Mouse (Mus musculus) layer of hippocampus, postnatal 25 days (tissue): Measurements from ENCODE around the gene Trp53rkb. TPM values are rescaled to one million over a fixed set of nuclear protein-coding genes. Genes with fewer than 3 reads are reported as not detected.
A peak's percentile ranks its signal among the peaks of the same experiment; 100 is the strongest.
"Not testable (repeated sequence)": the region's sequence is repeated elsewhere in the genome, so short reads cannot be mapped to it uniquely, and the experiment has no call there.

Source experiments
- DNase-seq, 2 experiments: peaks; one replicate each; pipeline ENCODE4 v3.0.0; 2022; ENCODE audit warnings: mixed read lengths in 2 of 2, low spot score in 1 of 2; ENCODE audit errors: extremely low spot score in 1 of 2
- total RNA-seq, 2 experiments: library from RNA; stranded (reverse); gene quantifications; 2 replicates each; pipeline ENCODE4 v1.2.3; 2021

Trp53rkb gene
- total RNA-seq: 1 to 10 TPM; 4.4 to 7.3 TPM

DNA sequence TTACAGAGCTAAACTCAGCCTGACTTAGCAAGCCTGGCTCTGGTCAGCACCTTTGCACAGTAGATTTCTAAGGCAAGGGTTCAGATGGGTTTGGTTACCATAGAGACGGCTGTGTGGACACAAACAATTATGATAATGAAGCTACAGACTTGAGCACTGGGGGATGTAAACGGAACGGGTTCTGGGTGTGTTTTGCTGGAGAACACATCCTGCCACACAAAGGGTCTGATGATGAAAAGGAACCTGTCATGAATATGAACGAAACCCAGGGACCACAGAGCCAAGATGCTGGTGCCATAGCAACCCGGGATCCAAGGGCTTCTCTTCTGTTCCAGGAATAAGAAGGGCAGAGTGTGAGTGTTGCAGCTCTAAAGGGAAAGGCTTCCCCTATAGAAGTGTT lies at the start of gene Trp53rkb:
Gene Trp53rkb (plus strand): TSS at position 177 of the 400 bp plus-strand sequence.
- DNase-seq: no peak

DNA sequence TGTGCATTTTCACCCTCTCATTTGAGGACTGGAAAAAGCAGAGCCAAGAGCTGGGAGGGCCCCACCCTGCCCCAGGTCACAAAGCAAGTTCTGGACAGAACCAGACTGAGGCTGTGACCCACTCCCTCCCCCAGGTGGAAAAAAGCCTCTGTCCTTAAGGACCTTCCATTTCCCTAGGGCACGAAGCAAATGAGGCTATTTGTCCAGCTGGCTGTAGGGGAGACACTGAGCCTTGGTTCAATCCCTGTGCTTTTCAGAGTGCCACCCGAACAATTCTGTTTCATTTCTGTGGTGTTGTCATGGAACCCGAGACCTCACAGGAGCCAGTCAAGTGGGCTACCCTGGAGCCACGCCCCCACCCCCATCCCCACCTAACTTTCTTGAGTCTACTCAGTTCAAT lies 48.8 kb upstream of the Trp53rkb start:
- no peak for DNase-seq

DNA sequence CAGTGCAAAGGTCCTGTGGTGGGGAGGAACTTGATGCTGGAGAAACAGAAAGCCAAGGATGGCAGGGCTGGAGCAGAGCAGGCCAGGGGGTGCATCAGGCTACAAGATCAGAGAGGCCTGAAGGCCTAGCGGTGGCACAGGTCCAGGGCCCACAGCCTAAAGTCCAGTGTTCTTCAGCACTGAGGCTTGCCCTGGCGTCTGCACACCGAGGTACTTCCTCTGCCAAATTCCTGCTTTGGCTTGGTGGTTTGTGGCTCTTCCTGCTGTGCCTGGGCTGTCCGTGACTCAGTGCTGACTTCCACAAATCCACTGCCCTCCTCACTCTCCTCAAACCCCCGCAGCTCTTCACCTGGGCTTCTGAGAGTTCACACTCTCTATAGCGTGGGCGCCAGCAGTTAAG lies 47.9 kb upstream of the Trp53rkb start:
- no peak for DNase-seq

DNA sequence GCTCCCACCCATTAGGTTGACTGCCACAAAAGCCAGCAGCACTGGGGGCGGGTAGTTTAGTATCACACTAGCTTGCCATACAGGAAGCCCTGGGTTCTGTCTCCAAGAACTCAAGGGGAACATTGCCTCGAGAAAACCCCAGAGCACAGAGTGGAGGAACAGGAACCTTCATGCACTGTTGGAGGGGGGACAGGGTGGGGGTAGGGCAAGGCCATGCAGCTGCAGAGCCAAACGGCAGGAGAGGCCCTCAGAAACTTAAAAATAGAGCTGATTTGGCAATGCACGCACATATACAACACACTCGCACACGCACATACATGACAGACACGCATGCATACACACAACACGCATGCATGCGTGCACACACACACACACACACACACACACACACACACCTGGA lies 46.5 kb upstream of the Trp53rkb start:
- no peak for DNase-seq

DNA sequence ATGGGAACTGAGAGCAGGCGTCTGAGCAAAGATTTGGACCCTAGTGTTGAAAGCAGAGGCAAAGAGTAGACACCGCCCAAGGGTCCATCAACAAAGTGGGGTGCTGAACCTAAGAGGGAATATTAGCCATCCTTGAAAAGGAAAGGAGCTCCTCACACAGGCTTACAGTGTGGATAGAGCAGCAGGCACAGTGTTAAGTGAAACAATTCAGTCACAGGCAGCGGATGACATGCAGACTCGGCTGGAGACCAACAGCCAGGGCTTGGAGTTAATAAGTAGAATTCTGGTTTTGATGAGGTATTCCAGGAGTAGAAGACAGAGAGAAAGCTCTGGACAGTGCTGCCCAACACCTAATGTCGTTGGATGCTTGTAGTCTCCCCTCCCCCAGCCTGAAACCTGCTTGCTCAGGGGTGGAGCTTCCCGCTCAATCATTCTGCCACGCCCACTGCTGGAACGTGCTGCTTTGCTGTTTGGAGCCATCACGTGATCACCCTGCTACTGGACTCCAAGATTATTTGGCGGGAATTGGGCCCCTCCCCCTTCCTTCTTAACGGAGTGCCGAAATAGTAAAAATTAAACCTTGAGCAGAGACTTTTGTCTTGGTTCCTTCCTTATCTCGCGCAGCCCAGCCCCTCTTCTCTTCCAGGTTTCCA lies 45.9 kb upstream of the Trp53rkb start:
- DNase-seq: not testable (repeated sequence)

DNA sequence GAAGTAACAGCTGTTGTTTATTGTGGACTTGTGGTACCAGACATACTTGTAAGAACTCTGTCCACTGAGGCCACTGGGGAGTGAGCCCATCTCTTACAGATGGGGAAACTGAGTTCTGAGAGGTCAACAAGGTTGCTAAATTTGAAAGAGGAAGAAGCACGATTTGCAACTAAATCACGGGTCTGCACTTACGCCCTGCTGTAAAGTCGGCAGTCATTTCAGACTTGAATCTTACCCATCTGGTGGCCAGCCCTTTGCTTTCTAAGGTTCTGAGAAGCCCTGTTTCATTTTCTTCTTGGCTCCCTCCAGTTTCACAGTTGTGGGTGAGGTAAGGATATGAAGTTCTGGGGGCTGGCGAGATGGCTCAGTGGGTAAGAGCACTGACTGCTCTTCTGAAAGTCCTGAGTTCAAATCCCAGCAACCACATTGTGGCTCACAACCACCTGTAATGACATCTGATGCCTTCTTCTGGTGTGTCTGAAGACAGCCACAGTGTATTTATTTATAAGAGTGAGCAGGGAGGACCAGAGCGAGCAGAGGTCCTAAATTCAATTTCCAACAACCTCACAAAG lies 41.6 kb upstream of the Trp53rkb start:
- no peak for DNase-seq

DNA sequence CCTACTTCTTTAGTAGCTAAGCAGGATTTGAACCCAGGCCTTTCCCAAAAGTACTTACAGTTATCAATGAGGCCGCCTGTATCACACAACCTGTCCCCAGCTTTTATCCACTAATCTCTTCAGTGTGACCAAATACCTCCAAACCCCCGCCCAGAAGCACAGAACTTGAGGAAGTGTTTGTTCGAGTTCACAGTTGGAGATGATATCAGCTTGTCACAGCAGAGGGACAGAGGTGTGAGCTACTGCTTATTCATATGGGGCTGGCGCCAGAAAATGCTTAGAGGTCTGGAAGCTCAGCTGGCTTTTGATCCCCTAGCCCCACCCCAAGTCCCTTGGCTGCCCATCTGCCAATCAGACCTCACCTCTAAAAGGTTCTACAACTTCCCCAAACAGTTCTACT lies 38.1 kb upstream of the Trp53rkb start:
- no peak for DNase-seq

DNA sequence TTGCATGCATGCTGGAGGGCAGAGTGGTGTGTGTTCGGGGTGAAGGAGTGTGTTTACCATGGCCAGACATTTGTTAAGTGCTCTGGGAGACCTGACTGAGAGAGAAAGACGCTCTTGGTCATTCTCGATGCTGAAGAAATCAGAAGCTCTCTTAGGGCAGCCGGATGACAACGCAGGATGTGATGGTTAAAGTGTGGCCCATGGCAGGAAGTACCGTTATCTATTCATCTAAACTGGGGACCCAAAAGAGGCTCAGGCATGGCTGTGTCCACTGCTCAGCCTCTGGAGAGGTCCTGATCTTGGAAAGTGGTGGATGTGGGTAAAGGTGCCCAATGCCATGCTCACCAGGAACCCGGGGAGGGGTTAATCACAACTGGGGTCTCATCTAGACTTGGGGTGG lies 37.6 kb upstream of the Trp53rkb start:
- no peak for DNase-seq

DNA sequence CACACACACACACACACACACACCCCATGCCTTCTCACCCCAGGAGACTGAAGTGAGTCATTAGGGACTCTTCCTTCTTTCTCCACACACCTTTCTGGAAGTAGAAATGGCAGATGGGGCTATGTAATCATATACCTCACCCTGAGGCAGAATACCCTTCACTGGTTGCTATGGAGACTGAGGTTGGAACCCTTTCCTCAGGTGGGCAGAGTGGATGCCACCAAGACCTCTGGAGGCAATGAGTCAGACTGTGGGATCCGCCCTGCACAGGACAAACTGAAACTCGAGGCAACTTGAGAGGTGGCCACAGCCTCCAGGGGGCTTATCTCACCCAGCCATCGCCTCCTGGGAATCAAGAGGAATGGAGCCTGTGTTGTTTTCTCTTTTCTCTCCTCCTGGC lies 34.4 kb upstream of the Trp53rkb start:
- DNase-seq: no peak

DNA sequence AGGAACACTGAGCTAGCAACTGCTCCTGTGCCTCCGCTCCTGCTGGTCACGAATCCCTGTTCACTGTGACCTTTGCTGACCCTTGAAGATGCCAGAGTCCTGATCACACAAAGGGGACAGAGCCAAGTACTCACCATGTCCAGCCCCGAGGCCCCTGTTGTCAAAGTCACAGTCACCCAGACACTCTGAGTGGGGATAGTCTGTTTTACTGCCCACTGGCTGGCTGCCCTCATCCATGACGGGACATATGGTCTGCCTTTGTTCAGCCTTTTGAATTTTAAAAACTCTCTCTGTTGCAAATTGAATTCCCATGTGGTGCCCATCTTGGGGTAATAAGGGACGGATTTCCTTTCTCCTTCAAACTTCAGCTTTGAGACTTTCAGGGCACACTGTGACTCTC lies 28.3 kb upstream of the Trp53rkb start:
- no peak for DNase-seq

DNA sequence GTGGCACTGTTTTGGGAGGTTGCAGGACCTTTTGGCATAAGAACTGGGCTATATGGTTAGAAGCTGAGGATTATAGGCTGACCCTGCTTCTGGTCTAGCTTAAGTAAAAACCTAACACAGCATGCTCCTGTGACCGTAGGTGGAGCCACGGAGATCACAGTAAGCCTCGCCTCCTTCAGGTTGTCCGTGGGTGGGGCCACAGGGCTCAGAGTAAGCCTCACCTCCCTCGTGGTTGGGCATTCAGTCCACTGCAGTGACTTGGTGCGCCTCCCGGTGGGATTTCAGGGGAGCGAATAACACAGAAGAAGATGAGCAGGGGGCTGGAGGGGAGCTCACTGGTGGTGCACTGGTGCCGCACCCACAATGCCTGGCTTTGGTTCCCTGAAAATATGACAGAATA lies 24.7 kb upstream of the Trp53rkb start:
- DNase-seq: no peak

DNA sequence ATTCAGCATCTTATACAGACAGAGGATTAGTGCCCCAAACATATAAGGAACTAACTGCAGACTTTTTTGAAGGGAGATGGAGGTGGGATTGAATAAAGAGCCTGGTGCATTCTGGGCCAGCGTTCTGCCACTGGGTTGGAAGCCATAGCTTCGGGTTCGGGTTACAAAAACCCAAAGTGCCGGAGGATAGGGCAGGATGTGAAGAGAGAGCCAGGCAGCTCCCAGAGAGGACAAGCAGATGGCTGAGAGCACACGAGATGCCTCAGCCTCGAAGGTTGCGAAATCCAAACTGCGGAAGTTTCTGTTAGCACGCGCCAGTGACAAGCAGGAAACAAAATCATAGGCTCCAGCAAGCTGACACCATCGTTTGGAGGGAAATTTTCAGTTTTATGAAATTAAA lies 20.9 kb upstream of the Trp53rkb start:
- no peak for DNase-seq

DNA sequence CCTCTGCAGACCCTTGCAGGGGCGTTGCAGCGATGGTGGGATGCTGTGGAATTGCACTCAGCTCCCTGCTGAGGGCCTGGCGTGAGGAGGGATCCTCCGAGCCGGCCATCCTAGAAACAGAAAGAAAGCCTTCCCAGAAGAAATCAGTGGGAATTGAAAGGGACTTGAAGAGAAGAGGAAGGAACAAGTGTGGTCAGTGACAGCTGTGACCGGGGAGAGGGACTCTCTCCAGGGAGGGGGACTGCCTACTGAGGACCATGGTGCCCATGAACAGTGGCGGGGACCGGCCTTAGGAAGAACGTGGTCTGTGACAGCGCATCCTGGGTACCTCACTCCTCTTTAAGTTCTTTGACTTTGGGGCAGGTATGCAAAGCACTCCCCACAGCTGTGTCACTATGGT lies 18.7 kb upstream of the Trp53rkb start:
- no peak for DNase-seq

DNA sequence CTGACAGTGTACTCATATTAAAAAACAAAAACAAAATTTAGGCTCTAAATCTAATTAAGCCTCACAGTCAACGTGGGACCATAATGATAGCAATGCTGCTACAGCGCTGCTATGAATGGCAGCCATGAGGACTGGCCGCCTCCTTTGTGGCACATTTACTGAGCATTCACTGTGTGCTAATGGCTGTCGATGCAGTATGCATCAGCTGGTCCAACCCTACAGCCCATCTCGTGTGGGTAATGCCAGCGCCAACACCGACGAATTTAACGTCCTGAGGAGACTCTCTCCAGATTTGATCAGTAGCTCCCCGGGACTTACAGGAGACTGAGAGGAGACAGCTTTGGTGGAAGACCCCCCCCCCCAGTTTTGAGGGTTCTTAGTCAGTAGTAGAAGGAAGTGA lies 18.1 kb upstream of the Trp53rkb start:
- DNase-seq: no peak

DNA sequence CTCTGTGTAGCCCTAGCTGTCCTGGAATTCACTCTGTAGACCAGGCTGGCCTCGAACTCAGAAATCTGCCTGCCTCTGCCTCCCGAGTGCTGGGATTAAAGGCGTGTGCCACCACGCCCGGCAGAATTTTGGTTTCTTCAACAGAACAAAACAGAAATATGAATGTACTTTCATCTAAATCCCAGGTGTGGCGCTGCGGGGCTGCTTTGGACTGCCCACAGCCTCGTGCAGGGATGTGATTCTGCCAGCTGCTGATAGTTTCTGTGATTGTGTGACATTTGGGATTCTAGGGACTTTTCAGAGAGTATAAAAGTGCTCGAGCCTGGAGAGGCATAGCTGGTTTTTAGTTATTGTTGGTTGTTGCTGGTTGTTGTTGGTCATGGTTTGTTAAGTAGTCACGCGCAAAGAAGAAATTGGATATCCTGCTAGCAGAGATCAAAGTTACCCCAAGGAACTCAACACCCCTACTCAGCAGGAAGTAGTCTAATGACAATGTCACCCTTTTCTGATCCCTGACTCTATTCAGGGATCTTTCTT lies 16.9 kb upstream of the Trp53rkb start:
- no peak for DNase-seq

DNA sequence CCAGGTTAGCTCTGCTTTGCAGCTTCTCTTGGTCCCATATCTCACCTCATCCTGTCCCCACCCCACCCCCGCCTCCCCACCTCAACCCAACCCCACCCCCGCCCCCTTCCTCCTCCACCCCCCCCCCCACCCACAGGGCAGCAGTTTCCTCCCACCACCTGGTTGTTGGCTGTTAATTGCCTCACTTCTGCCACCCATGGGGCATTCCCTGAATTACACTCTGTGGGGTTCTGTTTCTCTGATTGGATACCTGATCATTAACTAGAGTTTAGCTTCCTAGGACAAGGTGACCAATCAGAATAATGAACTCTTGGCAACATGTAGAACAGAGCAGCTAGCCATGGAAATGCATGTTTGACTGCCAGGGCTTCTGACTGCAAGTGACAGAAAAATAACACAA lies 16.1 kb upstream of the Trp53rkb start:
- DNase-seq: peak in 1 of 2 experiments; percentile 41

DNA sequence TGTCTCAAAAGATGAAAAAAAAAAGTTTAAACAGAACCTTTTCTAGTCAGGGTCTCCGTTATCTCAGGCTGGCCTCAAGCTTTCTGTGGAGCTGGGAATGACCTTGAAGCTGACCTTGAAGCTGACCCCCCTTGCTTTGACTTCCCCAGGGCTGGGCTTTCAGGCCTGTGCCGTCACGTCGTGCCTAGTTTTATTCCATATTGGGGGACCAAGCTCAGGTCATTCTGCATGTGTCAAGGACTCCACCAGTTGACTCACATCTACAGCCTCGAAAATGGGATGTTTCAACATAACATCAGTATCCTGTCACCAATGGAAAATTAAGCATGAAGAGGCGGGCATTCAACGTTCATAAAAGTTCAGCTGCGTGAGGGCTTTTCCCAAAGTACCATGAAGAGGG lies 12.4 kb upstream of the Trp53rkb start:
- DNase-seq: no peak

DNA sequence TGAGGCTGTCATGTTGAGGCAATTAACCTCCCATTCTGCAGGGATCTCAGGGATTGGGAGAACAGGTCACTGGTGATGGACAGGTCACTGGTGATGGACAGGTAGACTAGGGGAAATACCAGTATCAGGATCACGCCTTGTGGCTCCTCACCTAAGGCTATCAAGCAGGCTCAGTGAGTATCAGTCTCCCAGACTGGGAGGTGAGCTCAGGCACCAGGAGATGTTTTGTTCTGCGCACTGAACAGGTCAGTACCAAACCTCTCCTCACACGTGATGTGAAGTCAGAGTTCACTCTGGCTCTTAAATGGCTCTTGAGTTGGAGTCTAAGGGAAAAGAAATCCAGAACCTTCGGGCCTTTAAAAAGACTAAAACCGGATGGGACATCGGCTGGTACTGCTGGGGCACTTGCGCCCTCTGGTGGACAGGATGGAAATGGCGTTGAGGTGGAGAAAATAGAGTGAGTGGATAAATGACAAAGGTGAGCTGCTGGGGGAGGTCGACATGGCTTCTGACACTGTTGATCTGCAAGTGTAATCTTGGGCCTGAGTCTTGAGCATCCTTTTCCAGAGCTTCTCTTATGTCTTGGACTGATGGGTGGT lies 11.3 kb upstream of the Trp53rkb start:
- DNase-seq: peak; percentile 73 to 90

DNA sequence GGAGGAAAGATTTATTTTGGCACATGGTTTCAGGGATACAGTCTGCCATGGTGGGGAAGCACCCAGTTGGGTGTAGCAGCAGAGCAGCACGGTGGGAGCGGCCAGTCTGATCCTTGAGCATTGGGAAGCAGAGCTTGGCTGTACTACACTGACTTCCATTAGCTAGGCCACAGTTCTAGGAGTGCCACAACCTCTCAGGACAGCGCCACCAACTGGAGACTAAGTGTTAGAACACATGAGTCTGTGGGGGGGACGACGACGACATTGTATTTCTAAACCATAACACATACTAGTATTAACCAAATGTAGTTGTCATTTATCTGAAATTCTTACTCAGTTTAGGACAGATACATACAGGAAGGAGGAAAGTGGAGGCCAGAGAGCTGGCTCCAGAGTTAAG lies 8.0 kb upstream of the Trp53rkb start:
- DNase-seq: no peak

DNA sequence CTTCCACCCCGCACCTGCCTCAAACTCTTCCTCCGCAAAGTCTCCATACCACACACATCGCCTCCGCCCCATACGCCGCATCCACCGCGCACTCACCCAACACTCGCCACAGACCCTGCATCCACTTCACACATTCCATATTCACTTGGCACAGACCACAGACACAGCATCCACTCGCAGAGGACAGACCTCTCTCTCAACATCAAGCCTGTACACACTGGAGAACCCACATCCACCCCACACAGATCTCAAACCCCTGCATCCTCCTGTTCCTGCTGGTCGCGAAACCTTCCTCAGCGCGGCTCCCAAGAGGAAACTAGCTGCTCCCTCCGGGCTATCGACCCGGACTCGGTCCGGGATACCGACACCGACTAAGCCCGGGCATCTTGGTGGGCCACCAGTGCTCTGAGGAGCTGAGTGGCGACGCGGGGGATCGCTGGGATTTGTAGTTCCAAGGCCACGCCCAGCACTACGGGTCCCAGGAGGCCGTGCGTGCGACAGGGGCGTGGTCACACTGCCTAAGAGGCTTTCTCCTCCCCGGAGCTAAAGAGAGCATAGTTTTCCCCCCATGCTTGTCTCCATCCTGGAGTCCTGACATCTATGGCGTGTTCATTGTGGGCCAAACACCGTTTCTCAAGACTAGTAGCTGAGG lies 5.9 kb upstream of the Trp53rkb start:
- DNase-seq: peak; percentile 82 to 86

DNA sequence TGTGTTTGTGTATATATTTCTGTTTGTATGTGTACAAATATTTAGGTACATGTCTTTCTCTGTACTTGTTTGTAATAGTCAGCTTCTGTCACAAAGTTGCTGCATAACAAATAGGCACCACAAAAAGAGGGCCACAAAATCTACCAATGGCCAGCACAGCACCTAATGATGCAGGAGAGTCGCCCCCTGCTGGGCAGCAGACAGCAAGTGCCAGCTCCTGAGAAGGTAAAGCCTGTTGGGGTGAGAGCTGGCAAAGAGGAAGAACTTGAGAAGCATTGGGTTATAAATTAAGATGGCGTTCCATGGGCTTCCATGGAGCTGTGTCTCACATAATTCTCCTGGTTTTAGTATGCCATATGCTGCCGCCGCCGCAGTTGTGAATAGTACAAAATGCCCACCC lies 593 bp upstream of the Trp53rkb start:
- no peak for DNase-seq
